Mouse (Mus musculus) lung, postnatal 14 days (tissue): ENCODE results near the gene Col6a6.

Experiments
- DNase-seq: peaks from one replicate; pipeline ENCODE4 v3.0.0; 2021

Col6a6 gene

GRCm38 (mm10) chr9:105734651-105735050, 93.3 kb downstream of the Col6a6 start:
- no peak for DNase-seq

GRCm38 (mm10) chr9:105731976-105732375, 96.0 kb downstream of the Col6a6 start:
- no peak for DNase-seq

GRCm38 (mm10) chr9:105720430-105720829, 107.5 kb downstream of the Col6a6 start:
- DNase-seq: no peak

GRCm38 (mm10) chr9:105719851-105720395, 108.0 kb downstream of the Col6a6 start:
- no peak for DNase-seq

DNA sequence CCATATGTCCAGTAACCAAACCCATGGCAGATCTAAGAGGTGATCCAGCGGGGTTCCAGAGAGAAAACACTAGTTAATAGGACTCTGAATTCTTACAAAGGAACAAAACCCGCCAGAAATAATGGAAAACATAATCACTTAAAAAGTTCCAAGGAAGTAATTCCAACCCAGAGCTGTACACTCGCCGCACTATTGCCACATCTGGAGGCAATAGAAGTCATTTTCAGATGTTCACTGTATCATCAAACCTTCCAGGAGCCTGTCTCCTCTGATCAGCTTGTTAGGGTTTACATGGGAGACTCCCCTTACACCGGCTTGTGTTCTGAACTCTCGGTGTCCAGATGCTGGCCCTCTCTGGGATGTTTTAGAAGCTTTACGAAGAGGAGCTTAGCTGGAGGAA, 108.6 kb downstream of the Col6a6 start:
- no peak for DNase-seq

DNA sequence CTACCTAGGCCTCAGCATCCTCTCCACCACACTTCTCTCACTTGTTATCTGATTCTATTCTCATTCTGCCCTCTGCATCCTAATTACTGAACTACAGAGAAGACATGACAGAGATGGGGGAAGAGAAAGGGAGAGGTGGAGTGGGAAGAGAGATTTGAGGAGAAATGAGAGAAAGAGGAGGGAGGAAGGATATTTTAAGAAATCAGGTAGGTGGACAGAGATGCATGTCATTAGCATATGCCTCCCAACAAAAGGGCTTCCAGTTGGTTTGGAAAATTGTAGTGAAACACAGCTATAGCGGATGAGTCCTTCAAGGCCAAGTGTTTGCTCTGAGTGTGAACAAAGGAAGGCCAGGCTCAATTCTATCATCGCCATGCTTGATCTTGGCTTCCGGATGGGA, 115.9 kb downstream of the Col6a6 start:
- no peak for DNase-seq

DNA sequence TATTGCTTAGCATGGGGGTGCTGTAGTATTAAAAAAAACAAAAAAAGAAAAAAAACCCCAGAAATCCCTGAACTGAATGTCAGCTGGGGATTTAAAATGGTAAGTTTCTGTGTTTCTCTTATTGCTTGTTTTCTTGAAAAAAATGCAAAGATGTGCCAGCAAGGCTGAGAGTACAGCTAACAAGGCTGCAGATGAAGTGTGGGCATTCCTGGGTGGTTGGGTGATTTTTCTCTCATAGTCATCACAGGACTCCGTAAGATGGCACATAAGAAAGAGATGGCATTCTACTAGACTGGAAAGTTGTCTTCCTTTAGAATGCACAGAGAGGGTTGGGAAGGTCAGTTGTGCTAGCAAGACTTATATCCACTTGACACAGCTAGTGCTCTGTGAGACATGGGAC, 122.9 kb downstream of the Col6a6 start:
- DNase-seq: no peak

- DNase-seq: no peak
Observed at GRCm38 (mm10) chr9:105704226-105704932, 123.6 kb downstream of the Col6a6 start.

GRCm38 (mm10) chr9:105701966-105702365, 126.0 kb downstream of the Col6a6 start:
- DNase-seq: no peak

DNA sequence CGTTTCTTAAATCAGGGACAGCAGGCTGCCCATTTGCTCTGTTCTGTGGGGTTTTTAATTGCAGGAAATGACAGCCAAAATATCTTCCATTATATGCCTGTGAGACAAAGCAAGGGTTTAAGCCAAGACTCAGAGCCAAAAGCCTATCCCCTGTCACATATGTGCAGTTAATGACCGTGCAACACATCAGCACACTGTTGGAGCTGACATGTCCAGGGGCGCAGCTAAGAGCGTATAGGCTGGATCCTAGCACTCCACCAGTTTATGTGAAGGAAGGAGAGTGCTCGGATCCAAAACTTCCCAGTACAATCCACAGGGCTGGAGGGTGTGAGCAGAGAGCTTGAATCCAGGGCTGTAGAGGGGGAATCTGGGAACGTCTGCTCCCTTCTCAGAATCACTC, 127.3 kb downstream of the Col6a6 start:
- no peak for DNase-seq

DNA sequence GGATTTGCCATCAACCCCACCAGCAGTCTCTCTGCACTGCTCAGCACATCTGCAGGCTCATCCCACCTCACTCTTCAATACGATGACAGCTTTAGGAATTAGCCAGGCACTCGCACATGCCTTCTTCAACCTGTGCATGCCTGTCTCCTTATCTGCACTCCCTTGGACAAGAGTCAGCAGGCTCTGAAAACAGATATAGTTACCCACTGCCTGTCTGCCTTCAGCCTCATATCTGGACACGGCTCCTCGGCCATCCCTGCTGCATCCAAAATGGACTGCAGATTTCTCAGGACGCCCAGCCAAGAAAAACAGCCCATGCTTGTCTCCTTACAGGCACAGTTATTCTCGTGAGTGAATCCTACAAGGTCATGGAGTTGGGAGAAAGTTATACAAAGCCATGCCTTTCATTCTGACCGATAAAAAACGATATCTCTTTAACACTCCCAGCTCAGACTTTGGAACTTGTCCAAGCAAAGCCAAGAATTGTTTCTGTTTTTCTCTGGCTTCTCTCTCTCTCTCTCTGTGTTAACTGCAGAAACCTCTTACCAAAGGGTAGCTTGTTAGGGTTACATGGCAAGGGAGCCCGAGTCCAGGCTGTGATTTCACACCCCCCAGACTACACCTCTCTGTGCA, 130.1 kb downstream of the Col6a6 start:
- DNase-seq: peak; percentile 46

DNA sequence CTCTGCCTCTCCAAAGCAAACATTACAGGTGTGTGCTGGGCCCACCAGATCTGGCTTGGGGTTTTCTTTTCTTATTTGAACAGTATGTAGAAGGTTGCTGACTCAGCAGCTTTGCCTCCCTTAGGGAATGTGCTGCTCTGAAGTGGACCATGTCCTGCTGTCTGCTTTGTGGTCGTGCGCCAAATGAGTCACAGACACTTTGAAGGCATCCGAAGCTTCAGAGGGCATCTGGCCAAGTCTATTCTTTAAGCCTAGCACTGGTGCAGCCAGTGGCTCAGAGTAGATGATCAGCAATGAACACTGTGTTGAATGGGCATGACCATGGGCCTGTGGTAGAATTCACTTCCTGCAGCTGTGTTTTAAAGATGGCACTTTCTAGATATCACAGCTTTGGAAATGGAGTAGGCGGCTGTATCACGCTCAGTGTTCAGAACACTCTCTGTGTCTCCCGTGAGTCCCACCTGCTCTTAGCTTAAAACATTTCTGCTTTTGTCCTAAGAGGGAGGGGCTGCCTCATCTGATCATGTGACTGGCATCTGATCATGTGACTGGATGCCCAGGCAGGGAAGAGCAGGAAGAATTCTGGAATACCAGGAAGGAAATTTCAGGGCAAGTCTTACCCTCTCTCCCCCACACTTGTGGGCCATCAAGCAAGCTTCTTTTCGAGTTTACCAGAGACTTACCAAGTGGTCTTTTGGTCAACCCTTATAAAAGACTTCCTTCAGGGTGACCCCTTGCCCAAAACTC, 131.0 kb downstream of the Col6a6 start:
- no peak for DNase-seq

DNA sequence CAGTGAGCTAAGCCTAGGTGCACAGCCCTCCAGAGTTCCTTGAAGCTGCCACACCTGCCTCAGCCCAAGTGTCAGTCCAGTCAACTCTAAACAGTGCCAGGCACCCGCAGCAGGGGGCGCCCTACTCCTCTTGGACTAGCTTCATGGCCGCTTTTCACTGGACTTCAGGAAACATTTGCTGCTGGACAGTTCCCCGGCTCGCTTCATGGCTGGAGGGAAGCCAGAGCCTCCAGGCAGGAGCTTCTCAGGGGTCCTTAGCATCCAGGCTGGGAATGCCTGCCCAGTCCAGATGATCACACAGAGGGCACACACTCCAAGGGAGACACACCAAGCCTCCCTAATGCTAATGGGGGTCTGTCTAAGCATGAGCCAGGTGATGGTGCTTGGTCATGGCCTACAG, 134.1 kb downstream of the Col6a6 start:
- peak; percentile 90 for DNase-seq

DNA sequence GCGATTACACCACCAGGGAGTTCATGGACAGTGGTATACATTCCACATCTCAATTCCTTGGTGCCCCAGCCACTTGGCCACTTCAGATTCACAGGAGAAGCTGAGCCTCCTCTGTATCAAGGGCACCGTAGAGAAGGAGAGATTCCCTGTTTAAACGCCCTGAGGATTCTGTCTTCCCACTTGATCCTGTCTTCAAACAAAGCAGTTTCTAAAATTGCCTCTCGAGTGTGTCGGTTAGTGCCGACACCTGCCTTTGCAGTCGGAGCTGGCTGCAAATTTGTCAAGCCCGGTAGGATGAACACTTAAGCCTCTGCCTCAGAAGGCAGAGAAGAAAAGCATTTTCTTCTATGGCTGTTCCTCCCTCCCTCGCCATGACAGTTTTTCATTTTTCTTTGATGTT, 134.9 kb downstream of the Col6a6 start:
- DNase-seq: no peak

- DNase-seq: no peak
Observed at GRCm38 (mm10) chr9:105692472-105692871, 135.5 kb downstream of the Col6a6 start.

DNA sequence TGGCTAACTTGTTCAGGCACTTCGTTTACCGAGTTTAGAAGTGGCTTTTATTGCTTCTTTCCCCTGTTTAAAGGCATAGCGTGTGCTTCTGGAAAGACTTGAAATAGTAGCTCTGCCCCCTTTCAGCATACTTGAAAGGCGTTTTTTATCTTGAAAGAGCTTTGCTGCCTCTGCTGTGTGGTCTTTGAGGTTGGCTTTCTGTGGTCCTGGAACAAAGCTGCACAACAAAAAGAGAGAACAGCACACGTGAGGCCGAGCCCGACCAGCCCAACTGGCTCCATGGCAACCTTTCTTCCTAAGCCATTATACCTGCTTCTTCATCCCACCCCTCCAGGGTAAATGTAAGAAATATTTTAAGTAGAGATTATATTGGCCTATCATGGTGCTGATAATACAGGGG, 138.5 kb downstream of the Col6a6 start:
- no peak for DNase-seq

- DNase-seq: no peak
Observed at GRCm38 (mm10) chr9:105684549-105685165, 143.3 kb downstream of the Col6a6 start.

GRCm38 (mm10) chr9:105681386-105681785, 146.6 kb downstream of the Col6a6 start:
- DNase-seq: no peak

- no peak for DNase-seq
Observed at GRCm38 (mm10) chr9:105675941-105676340, 152.0 kb downstream of the Col6a6 start.

DNA sequence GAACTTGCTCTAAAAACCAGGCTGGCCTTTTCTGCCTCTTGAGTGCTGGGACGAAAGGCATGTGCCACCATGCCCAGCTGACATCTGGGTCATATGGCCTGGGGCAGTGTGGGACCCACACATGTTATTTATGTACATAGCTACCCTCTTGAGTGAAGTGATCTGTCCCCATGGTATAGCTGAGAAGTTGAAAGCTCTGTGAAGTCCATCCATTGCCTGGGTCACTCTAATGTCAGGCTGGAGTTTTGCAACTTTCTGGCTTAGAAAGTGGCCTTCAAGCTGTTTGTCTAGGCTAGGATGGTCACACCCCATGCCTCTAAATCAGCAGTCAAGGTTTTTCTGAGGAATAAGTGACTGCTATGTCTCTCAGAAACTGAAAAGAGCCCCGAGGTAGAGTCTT, 155.9 kb downstream of the Col6a6 start:
- DNase-seq: no peak

- DNase-seq: no peak
Observed at GRCm38 (mm10) chr9:105670916-105671315, 157.0 kb downstream of the Col6a6 start.

- no peak for DNase-seq
Observed at GRCm38 (mm10) chr9:105665269-105665668, 162.7 kb downstream of the Col6a6 start.

- no peak for DNase-seq
Observed at GRCm38 (mm10) chr9:105659877-105660276, 168.1 kb downstream of the Col6a6 start.
